Mouse (Mus musculus) T-cell, adult 66 days (primary cell): ENCODE measurements around the gene Olfr1508. TPM values are rescaled to one million over a fixed set of nuclear protein-coding genes. Genes with fewer than 3 reads are reported as not detected.

Experiments
- total RNA-seq, 2 experiments: library from RNA; stranded (reverse); gene quantifications; 3 replicates in 1 of 2; 4 replicates in 1 of 2; pipeline ENCODE4 v1.2.4; 2023

Olfr1508 gene
- total RNA-seq = not detected

GRCm38 (mm10) chr14:52467395-52467794 is at the start of gene Olfr1508:
Gene Olfr1508, minus strand, starts transcription at chr14:52467495.

GRCm38 (mm10) chr14:52495516-52495915 is 28.2 kb upstream of the Olfr1508 start, which contains the start of gene Olfr1507:
Gene Olfr1507, minus strand, starts transcription at chr14:52495749.

GRCm38 (mm10) chr14:52442690-52443089 is 24.6 kb downstream of the Olfr1508 start, which contains the start of gene Olfr1509:
Gene Olfr1509, plus strand, starts transcription at chr14:52442990.

GRCm38 (mm10) chr14:52414273-52414672 is 53.0 kb downstream of the Olfr1508 start, which contains the start of gene Olfr1510:
Gene Olfr1510, minus strand, starts transcription at chr14:52414373.

Other genes starting within 250 kb of the Olfr1508 start
- gene Chd8, start 209.7 kb downstream of the Olfr1508 start, total RNA-seq = 100 to 1,000 TPM; 237 to 253 TPM
- gene Tox4, start 188.3 kb downstream of the Olfr1508 start, total RNA-seq = 100 to 1,000 TPM; 103 to 118 TPM
- gene Rab2b, start 187.9 kb downstream of the Olfr1508 start, total RNA-seq = 10 to 100 TPM; 15.6 to 17.5 TPM
- gene Mettl3, start 162.4 kb downstream of the Olfr1508 start, total RNA-seq = 10 to 100 TPM; 58.0 to 94.6 TPM
- gene Sall2, start 138.7 kb downstream of the Olfr1508 start, total RNA-seq = 1 to 10 TPM; 3.7 to 4.4 TPM
- gene Olfr1513, start 111.1 kb downstream of the Olfr1508 start, total RNA-seq = not detected
- not detected for gene Olfr1512, start 88.3 kb downstream of the Olfr1508 start, total RNA-seq
- gene Olfr1511, start 70.1 kb downstream of the Olfr1508 start, total RNA-seq = not detected
- gene Olfr1510, start 53.1 kb downstream of the Olfr1508 start, total RNA-seq = not detected
- not detected for gene Olfr1509, start 24.5 kb downstream of the Olfr1508 start, total RNA-seq
- gene Olfr1507, start 28.3 kb upstream of the Olfr1508 start, total RNA-seq = not detected